Mouse (Mus musculus) testis, adult 2 months (tissue): ENCODE measurements around the gene Zfp131.

Source experiments
- CTCF ChIP-seq: fragments of 200-500 bp; IDR thresholded peaks from 2 replicates; pipeline ENCODE4 v1.5.1; 2012; ENCODE audit warnings: low read depth, mild to moderate bottlenecking, inconsistent platforms, low read length, moderate library complexity; ENCODE audit not compliant: control insufficient read depth, insufficient read depth, insufficient replicate concordance
- POLR2A ChIP-seq: fragments of 200-500 bp; IDR thresholded peaks from 2 replicates; pipeline ENCODE4 v1.6.1; 2012; ENCODE audit warnings: low read depth, mild to moderate bottlenecking, inconsistent platforms, low read length, moderate library complexity; ENCODE audit not compliant: control insufficient read depth

- TF ChIP-seq CTCF, result no peak
- no peak for TF ChIP-seq POLR2A
Measured at GRCm38 (mm10) chr13:119754635-119755020, 36.1 kb downstream of the Zfp131 start.
